Mouse (Mus musculus): ENCODE results near the gene Tmem35b.

DNA sequence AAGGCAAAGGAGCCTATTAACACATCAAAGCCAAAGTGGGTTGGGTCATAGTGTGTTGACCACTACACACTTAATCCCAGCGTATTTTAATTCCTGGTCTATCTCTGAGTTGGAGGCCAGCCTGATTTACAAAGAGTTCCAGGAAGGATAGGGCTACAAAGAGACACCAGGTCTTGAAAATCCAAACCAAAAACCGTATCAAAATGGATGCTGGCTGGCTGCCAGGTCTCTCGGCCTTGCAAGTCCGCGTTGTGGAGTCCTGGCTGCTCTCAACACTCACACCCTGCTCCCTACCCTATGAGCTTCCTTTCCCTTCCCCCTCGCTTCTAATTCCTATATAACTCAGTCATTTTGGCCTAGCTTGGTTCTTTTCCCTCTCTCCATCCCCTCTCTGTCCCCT is 15.0 kb downstream of the Tmem35b start:
- TF ChIP-seq USF1 (IDR thresholded peaks at IDR 0.05; ENCODE audit: low read depth) (no peak), POLR2A (IDR thresholded peaks at IDR 0.05; ENCODE audit: insufficient read length, low read depth) (no peak), MAX (IDR thresholded peaks at IDR 0.05; ENCODE audit: low read depth) (no peak), CEBPB (IDR thresholded peaks at IDR 0.05; ENCODE audit: insufficient read depth, poor library complexity, severe bottlenecking) (no peak), MYOD1 (IDR thresholded peaks at IDR 0.05; ENCODE audit: control insufficient read depth in 1 of 3, insufficient read length in 2 of 3, low read depth in 2 of 3) (no peak), POLR2AphosphoS2 (IDR thresholded peaks at IDR 0.05; ENCODE audit: insufficient read length, low read depth) (no peak), E2F4 (IDR thresholded peaks at IDR 0.05; ENCODE audit: insufficient read depth) (no peak), TCF3 (IDR thresholded peaks at IDR 0.05; ENCODE audit: insufficient read length, low read depth) (no peak), SRF (IDR thresholded peaks at IDR 0.05; ENCODE audit: control insufficient read depth, insufficient read length, low read depth) (no peak), REST (IDR thresholded peaks at IDR 0.05; ENCODE audit: insufficient read depth, insufficient read length) (no peak), TCF12 (IDR thresholded peaks at IDR 0.05; ENCODE audit: insufficient read depth, poor library complexity, severe bottlenecking) (no peak)

Data from myocyte (in vitro differentiated cells).